Mouse (Mus musculus) mouse embryonic stem cell (cell line): ENCODE results near the gene Dusp27.

Experiments
- in situ Hi-C, 2 experiments: fragments of 300-500 bp; cut with MboI; formaldehyde crosslinking; loops; 1 replicate in 1 of 2; 3 replicates in 1 of 2; pipeline ENCODE4 v1.14.3; 2019 to 2020; ENCODE audit warnings: low sequenced_read_pairs in 2 of 2, low pct_unique_long_range_greater_than_20kb in 1 of 2, mixed read lengths in 1 of 2; ENCODE audit not compliant: unreplicated experiment in 1 of 2

Dusp27 gene

DNA sequence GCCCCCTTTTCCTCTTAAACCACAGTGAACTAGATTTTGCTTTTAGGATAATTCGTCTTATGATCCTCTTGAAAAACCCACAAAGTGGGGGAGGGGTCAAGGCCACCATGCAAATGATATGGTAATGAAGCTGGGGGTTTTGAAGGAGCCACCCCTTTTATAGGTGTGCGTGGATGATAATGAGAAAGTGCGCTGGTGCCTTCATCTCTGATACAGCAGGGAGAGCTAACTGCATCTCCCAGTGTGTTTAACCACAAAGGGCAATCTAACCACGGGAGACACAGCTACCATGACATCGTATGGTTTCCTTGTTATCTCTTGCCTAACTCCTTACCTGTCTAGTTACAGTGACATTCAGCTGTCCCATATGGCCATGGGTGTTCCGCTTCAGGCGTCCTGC lies 22.3 kb upstream of the Dusp27 start:
- in situ Hi-C loops = loop anchor here (5.0 kb wide), 2 partner anchors 33 to 48 kb away; no protein-coding TSS in a partner anchor

DNA sequence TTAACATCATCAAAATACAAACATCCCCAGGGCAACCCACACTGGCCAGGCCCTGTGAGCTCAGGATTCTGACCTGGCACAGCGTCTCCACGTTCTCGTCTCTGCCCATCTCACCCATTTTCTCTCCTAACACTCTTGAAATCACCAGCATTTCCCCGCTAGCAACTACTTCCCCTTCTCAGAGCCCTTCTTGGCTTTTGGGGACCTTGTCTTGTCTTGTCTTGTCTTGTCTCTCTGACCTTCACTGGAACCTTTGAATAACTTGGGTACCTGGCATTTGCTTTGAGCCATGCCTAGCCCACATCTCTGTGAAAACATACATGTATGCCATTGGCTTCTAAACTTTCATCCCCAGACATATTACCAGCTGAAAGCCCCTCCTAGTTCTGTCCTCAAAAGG lies 21.7 kb upstream of the Dusp27 start:
- in situ Hi-C loops = loop anchor here in 1 of 2 experiments (25.0 kb wide), 2 partner anchors 537 to 1138 kb away; partner anchors contain the start of gene Uck2

- in situ Hi-C loops = loop anchor here in 1 of 2 experiments (25.0 kb wide), 2 partner anchors 535 to 1140 kb away; partner anchors contain the start of gene Uck2
These were observed 19.9 kb upstream of the Dusp27 start for GRCm38 (mm10) chr1:166147657-166148056.

- in situ Hi-C loops = loop anchor here in 1 of 2 experiments (25.0 kb wide), 2 partner anchors 534 to 1141 kb away; partner anchors contain the start of gene Uck2
These were observed 18.9 kb upstream of the Dusp27 start for GRCm38 (mm10) chr1:166146626-166147025.

DNA sequence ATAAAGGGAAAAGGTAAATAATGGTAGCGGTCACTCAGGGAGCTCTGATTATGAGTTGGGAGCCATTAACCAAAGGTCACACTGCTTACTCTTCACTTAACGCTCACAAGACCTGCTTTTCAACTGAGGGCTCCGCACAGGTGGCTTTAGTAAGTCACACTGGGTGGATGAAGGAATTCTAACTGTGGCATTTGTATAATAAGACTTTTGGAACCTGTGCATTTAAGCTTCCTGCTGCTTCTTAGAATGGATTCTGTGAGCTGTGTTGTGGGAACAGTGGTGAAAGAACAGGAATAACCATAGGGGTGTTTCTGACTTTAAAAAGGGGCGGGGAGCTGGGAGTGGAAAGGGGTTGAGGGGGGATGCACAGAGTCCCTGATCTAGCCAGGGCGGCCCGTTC lies 14.6 kb upstream of the Dusp27 start:
- in situ Hi-C loops = loop anchor here in 1 of 2 experiments (25.0 kb wide), 2 partner anchors 530 to 1145 kb away; partner anchors contain the start of gene Uck2

- in situ Hi-C loops = loop anchor here in 1 of 2 experiments (25.0 kb wide), 2 partner anchors 530 to 1145 kb away; partner anchors contain the start of gene Uck2
These were observed 14.1 kb upstream of the Dusp27 start for GRCm38 (mm10) chr1:166141868-166142267.

- in situ Hi-C loops = loop anchor here in 1 of 2 experiments (25.0 kb wide), 2 partner anchors 527 to 1148 kb away; partner anchors contain the start of gene Uck2
These were observed 12.0 kb upstream of the Dusp27 start for GRCm38 (mm10) chr1:166139620-166140184.

DNA sequence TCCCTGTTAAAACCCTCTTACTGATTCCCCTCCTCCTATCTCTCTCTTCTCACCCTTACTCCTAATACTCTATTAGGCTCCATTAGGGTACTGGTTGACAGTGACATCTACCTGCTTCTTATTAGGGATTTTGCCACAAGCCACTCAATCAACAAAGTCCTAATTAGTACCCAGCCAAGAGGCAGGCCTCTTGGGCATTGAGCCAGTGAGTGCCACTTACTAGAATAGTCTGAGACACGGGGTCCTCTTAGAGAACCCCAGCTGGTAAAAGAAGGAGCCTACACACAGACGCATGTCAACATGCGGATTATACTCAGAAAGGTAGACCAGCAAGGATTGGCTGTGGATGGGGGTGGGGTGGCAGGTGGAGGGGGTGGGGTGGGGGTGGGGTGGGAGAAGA lies 11.4 kb upstream of the Dusp27 start:
- in situ Hi-C loops = loop anchor here in 1 of 2 experiments (25.0 kb wide), 2 partner anchors 527 to 1148 kb away; partner anchors contain the start of gene Uck2

GRCm38 (mm10) chr1:166138136-166138535 lies 10.4 kb upstream of the Dusp27 start:
- in situ Hi-C loops = loop anchor here in 1 of 2 experiments (25.0 kb wide), 2 partner anchors 526 to 1149 kb away; partner anchors contain the start of gene Uck2

- in situ Hi-C loops = loop anchor here in 1 of 2 experiments (25.0 kb wide), 2 partner anchors 525 to 1150 kb away; partner anchors contain the start of gene Uck2
These were observed 9.7 kb upstream of the Dusp27 start for GRCm38 (mm10) chr1:166137244-166137938.

DNA sequence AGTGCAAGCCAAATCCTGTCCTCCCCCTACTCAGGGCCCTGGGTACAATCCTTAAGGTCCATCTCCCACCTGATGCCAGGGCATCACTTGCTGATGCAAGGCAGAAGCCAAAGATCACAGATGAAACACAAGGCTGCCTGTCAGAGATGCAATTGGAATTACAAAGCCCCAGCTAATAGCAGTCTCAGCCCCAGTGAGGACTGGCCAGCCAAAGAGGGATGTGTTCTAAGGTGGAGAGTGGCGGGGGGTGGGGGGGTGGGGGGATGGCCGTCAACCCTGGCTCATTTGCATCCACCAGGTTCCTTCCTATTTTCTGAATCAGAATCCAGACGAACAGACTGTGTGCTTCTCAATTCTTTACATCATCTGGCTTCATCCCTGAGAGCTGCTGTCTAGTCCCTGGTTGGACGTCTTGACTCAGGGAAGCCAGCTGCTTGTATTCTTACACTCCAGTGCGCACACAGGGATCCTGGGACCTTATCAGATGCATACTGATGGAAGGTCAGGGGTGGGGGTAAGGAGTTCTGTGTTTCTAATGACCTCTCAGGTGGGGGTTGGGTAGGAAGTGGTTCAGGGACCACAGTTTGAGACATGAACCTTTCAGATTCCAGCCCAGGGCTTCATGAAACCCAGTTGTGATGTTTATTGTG lies 7.5 kb upstream of the Dusp27 start:
- in situ Hi-C loops = loop anchor here in 1 of 2 experiments (25.0 kb wide), 2 partner anchors 523 to 1152 kb away; partner anchors contain the start of gene Uck2

GRCm38 (mm10) chr1:166132367-166132766 lies 4.6 kb upstream of the Dusp27 start:
- in situ Hi-C loops = loop anchor here in 1 of 2 experiments (25.0 kb wide), 2 partner anchors 520 to 1155 kb away; partner anchors contain the start of gene Uck2

GRCm38 (mm10) chr1:166130224-166130860 lies 2.6 kb upstream of the Dusp27 start, which contains the start of gene Gpa33:
Gpa33 (plus strand) TSS chr1:166130238.
- in situ Hi-C loops = loop anchor here in 1 of 2 experiments (25.0 kb wide), 2 partner anchors 518 to 1157 kb away; partner anchors contain the start of gene Uck2

DNA sequence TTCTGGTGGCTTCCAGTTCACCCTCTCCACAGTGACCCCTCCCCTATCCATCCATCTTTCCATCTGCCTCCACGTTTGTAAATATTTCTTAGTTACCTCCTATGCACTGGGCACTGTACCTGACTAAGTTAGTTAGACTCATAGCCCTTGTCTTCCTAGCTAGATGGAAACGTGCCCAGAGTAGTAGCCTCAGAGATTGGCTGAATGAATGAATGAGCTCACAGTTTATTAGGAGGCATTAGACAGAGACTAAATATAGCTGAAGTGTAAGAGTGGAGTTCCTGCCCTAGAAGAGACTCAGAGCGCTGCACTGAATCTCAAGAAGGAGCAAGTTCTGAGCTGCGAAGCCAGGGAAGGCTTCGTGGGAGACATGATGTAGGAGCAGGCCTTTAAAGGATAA lies 829 bp upstream of the Dusp27 start:
- in situ Hi-C loops = loop anchor here in 1 of 2 experiments (25.0 kb wide), 2 partner anchors 516 to 1159 kb away; partner anchors contain the start of gene Uck2

DNA sequence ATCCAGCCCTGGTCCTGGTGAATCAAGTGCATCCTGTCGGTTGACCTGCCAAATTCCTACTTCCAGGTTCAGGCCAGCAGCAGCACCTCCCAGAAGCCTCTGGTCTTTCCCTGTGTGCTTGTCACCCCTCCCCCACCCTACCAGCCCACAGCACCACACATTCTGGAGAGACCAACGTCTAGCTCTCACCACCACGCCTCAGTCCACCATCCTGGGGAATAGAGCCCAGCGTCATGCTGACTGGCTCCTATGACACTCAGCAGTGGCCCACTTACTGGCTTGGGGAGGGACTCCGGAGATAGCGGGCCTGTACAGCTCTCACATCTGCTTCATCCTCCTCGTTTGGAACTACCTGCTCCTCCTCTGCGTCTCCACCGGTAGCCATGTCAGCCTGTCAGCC lies 927 bp downstream of the Dusp27 start:
- in situ Hi-C loops = loop anchor here in 1 of 2 experiments (25.0 kb wide), 2 partner anchors 514 to 1161 kb away; partner anchors contain the start of gene Uck2

DNA sequence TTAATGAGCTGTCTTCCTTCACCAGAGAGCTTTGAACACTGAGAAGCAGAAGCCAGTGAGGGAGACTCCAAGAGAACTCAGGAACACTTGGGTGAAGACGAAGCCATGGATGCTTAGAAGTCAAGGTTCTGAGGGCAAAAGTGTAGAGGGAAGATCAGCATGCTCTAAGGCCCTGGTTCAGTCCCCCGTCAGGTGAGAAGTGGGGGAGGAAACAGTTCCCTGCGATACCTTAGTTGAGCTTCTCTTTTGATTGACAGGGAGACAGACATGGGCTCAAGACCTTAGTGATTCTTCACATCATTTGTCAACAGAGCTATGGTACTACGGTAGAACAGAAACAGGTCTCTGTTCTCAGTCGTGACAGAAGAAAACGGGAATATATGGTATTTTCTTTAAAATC lies 1.4 kb downstream of the Dusp27 start:
- in situ Hi-C loops = loop anchor here in 1 of 2 experiments (25.0 kb wide), 2 partner anchors 514 to 1161 kb away; partner anchors contain the start of gene Uck2

DNA sequence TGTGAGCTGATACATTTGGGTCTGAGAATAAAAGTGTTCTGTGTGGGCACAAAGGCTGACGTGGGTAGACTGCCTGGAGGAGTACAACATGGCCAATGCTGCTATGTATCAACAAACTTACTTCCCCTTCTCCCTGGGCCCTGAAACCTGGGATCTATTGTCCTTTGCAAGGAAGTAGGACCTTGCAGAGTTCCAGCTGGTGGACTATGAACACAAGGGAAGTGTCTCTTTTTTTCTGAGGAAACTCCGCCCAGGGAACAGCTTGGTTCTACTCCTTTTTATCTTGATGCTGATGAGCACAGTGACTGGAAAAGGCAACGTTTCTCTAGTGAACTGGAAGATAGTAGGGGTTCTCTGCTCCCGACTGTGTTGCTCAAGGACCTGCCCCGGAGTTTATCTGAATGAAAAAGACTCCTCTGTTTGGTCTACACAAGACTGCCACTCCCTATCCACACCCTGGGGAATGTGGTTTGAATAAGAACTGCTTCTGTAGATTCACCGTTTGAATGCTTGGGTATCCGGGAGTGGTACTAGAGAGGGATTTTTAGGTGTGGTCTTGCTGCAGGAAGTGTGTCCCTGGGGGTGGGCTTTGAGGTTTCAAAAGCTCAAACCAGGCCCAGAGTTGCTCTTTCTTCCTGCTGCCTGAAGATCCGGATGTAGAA lies 2.7 kb downstream of the Dusp27 start:
- in situ Hi-C loops = loop anchor here in 1 of 2 experiments (25.0 kb wide), 2 partner anchors 513 to 1162 kb away; partner anchors contain the start of gene Uck2
